Mouse (Mus musculus): ENCODE measurements around the gene Dync1h1.
A peak's percentile ranks its signal among the peaks of the same experiment; 100 is the strongest.
"Not testable (repeated sequence)": the region's sequence is repeated elsewhere in the genome, so short reads cannot be mapped to it uniquely, and the experiment has no call there.

The Dync1h1 gene

DNA sequence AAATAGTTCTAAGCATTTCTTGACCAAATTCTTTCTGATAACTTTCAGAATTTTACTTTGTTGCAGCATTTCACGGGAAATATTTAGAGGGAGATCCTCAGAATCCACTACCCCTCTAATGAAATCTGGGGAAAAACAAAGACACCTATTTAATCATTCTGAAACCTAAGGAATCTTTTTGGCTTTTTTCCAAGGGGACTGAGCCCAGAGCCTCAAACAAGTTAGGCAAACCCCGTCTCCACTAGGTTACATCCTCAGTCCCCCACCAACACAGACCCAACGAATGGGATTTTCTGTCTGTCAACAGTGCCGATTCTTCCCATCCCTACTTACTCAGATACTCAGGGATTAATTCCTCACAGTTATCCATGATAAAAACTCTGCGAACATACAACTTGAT lies 92.1 kb downstream of the Dync1h1 start:
- not testable (repeated sequence) for DNase-seq (ENCODE audit: low read depth in 1 of 2, low spot score in 2 of 2)

GRCm38 (mm10) chr12:110695676-110696171 lies 94.5 kb downstream of the Dync1h1 start:
- DNase-seq (ENCODE audit: low read depth in 1 of 2, low spot score in 2 of 2): peak in 1 of 2 experiments; percentile 19

DNA sequence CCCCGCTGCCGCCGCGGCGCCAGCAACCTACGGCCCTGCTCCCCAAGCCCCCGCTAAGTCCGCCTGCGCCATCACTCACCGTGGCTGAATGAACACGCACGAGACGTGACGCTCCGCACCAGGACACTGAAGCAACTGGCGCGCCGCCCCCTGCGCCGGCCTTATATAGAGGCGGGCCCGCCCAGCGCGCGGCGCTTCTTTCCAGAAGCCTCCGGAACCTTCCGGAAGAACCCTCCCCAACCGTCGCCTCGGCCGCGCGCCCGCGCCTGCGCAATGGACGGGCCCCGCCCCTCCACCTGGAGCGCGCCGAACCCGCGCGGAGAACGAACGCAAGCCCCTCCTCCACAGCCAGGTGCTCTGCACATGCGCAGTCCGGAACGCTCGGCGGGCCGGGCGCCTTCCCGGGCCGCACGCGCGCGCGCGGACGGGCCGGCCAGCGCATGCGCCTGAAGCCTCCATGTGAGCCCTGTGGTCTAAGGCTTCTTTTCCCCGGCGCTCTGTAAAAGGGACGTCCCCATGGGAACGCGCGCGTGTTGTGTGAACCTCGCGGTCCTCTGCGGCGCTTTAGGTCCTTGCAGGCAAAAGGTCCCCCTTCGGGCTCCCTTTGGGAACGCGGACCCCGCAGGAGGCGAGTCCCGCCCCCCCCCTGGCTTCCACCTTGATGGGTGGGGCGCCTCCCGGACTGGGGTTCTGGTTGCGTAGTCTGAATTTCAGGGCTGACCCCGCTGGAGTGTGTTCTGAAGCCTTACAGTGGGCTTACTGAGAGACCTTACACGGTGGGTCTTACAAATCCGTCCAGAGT lies 95.1 kb downstream of the Dync1h1 start:
- DNase-seq (ENCODE audit: low read depth in 1 of 2, low spot score in 2 of 2): peak; percentile 96 to 97

GRCm38 (mm10) chr12:110696975-110697400 lies 95.7 kb downstream of the Dync1h1 start:
- DNase-seq (ENCODE audit: low read depth in 1 of 2, low spot score in 2 of 2): no peak

GRCm38 (mm10) chr12:110697457-110697856 lies 96.2 kb downstream of the Dync1h1 start:
- DNase-seq (ENCODE audit: low read depth in 1 of 2, low spot score in 2 of 2): no peak

GRCm38 (mm10) chr12:110698080-110698479 lies 96.8 kb downstream of the Dync1h1 start:
- DNase-seq (ENCODE audit: low read depth in 1 of 2, low spot score in 2 of 2): no peak

GRCm38 (mm10) chr12:110698523-110699170 lies 97.4 kb downstream of the Dync1h1 start:
- DNase-seq (ENCODE audit: low read depth in 1 of 2, low spot score in 2 of 2): no peak

DNA sequence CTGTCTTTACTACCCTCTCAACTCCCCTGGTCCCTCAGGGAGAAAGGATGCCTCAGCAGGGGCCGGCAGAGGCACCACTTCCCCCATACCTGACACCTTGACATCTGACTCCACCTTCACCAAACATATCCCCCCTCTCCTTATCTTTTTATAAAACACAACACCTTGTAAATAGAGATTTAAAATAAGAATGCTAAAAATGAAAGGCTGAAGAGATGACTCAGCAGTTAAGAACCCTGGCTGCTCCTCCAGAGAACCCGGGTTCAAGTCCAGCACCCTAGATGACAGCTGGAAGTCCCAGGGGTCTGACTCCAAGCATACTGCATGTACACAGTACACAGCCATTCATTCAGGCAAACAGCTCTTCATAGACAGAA lies 97.9 kb downstream of the Dync1h1 start:
- no peak for DNase-seq (ENCODE audit: low read depth in 1 of 2, low spot score in 2 of 2)

- no peak for DNase-seq (ENCODE audit: low read depth in 1 of 2, low spot score in 2 of 2)
Observed at GRCm38 (mm10) chr12:110700730-110701129, 99.5 kb downstream of the Dync1h1 start.

DNA sequence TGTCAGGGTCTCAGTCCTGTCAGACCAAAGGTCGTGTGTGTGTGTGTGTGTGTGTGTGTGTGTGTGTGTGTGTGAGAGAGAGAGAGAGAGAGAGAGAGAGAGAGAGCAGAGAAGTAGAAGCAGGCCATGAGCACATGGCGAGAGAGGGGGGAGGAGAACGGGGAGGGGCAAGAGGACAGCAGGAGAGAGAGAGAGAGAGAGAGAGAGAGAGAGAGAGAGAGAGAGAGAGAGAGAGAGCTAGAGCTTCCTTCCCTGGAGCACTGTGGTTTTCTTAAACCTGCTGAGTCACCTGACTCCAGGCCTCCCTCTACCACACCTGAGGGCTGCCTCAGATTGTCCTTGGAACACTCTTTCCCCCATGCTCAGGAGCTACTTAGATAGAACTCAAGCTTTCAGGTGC lies 100.1 kb downstream of the Dync1h1 start:
- DNase-seq (ENCODE audit: low read depth in 1 of 2, low spot score in 2 of 2): not testable (repeated sequence)

DNA sequence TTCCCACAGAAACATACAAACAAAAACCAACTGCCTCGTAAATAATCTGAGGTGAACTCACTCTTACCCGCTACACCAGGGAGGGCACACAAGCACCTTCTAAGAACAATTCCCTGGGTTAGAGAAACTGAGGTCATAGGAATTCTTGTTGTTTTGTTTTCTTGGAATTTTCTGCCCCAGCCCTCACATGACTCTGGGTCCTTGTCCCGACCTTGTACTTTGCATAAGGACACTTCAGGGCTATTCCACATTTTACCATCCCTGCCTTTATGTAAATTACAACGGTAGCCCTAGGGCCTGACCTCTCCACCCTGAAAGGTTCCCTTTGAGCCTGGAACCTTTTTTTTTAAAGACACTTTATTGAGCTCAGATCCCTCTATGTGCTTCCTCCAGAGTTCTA lies 101.3 kb downstream of the Dync1h1 start, which contains the start of gene Hsp90aa1:
Hsp90aa1 (minus strand) TSS at position 173 of the 400 bp plus-strand sequence.
- no peak for DNase-seq (ENCODE audit: low read depth in 1 of 2, low spot score in 2 of 2)

GRCm38 (mm10) chr12:110703008-110703471 lies 101.8 kb downstream of the Dync1h1 start:
- DNase-seq (ENCODE audit: low read depth in 1 of 2, low spot score in 2 of 2): peak; percentile 62 to 67

DNA sequence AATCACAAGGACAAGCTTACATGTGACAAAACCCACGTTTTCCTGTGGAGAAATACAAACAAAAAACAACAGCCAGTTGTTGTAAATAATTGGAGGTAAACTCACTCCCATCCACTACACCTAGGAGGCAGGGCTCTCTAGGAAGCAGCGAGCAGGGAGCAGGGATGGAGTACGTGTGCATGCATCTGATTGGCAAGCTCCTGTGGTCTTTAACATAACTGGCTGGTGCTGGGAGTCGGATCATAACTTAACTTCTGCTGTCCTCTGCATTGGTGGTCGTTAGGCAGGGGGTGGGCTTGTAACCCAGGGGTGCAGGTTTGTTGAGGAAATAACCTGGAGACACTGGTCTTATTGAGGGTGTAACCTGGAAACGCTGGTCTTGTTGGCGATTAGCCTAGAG lies 102.4 kb downstream of the Dync1h1 start:
- DNase-seq (ENCODE audit: low read depth in 1 of 2, low spot score in 2 of 2): no peak

DNA sequence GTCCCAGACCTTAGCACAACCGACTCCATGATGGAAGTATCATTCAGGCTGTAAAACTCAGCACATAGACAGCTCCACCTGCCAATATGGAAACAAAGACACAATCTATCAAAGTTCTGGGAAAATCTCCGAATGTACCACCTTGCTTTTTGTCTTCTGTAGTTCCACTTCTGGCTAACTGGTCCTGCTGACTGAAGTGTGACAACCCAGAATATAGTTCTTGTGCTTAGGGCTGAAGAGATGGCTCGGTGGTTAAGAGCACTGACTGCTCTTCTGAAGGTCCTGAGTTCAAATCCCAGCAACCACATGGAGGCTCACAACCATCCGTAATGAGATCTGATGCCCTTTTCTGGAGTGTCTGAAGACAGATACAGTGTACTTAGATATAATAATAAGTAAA lies 104.2 kb downstream of the Dync1h1 start:
- not testable (repeated sequence) for DNase-seq (ENCODE audit: low read depth in 1 of 2, low spot score in 2 of 2)

DNA sequence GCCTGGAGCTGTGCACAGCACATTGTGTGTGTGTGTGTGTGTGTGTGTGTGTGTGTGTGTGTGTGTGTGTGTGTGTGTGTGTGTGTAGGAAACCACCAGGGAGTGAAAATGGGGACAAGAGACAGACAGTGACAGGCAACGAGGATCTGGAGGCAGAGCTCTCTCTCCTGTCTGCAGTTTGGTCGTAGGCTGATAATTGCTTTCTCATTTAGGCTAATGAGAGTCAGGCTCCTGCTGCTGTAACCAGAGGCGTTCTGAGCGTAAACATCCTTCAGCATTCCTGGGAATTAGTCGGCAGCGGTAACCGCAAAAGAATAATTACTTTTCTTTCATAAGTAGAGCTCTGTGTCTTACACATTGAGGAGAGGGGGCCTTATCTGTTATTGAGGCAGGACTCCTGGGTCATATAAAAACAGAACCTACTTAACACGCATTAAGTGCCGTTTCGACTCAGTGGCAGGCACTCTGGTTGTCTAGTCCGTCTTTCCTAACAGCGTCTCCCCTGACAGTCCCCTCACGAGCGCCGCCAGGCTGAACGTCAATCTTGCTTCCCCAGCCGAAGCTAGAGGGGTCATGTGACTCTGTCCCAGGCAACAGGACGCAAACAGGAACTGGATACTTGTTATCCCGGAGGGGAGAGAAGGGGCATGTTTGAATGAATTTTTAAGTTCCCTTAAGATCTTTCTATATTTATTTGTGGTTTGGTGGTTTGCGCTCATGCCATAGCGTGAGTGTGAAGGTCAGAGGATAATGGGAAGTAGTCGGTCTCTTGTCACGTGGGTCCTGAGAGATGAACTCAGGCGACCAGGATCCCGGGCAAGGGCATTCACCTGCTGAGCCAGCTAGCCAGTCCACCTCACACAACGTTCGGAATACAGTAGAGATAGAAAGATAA lies 105.3 kb downstream of the Dync1h1 start:
- peak; percentile 69 to 72 for DNase-seq (ENCODE audit: low read depth in 1 of 2, low spot score in 2 of 2)

DNA sequence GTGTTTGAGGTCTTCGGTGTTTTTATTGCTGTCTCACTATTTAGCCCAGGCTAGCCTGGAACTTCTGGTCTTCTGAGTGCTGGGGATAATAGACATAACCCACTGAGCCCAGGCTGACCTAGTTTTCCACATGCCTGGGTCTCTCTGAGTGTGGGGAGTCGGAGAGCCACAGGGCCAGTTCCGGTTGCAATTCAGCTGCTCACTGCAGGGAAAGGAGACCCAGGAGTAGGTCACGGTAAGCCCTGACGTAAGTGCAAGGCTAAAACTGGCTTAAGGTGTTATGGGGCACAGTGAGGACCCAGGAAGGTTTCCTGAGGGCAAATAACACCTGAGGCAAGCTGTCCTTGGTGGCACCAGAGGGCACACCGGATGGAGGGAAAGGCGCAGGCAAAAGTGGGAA lies 106.2 kb downstream of the Dync1h1 start:
- DNase-seq (ENCODE audit: low read depth in 1 of 2, low spot score in 2 of 2): no peak

- DNase-seq (ENCODE audit: low read depth in 1 of 2, low spot score in 2 of 2): no peak
Observed at GRCm38 (mm10) chr12:110711270-110711669, 110.0 kb downstream of the Dync1h1 start.

DNA sequence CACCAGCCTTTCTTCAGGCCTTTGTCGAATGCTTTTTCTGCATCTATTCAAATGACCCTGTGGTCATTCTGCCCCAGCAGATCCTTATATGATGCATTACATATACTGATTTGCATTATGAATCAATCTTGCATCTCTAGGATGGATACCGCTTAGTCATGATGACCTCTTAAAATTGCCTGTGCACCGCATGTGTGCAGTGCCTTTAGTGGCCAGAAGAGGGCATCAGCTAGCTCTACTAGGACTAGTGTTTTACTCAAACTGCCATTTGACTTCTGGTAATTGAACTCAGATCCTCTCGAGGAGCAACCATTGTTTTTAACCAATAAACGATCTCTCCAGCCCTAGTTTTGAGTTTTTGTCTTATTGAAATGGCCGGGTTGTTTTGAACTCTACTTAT lies 112.5 kb downstream of the Dync1h1 start:
- DNase-seq (ENCODE audit: low read depth in 1 of 2, low spot score in 2 of 2): no peak

DNA sequence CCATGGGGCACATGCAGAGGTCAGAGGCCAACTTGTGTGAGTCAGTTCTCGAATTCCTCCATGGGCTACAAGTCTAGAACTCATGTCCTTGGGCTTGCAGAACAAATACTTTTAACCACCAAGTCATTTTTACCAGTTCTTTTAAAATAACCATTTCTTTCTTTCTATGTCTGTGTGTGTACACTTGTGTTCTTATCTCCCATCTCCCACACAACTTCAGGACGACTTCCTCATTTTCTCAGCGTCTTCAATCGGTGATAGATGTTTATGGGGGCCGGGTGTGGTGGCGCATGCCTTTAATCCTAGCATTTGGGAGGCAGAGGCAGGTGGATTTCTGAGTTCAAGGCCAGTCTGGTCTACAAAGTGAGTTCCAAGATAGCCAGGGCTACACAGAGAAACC lies 113.0 kb downstream of the Dync1h1 start:
- no peak for DNase-seq (ENCODE audit: low read depth in 1 of 2, low spot score in 2 of 2)

DNA sequence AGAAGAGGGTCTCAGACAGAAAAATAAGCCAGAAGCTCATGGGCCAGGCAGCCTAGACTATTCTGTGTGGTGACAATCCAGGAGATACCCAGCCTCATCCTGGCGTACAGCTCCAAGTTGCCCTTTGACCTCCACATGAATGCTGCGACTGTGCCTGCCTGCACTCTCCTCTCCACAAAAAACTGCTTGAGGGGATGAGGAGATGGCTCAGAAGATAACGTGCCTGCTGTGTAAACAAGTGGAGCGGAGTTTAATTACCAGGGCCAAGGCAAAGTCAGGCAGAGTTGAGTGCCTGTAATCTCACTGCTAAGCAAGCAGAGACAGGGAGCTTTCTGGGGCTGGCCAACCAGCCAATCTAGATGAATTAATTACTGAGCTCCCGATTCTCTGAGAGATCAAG lies 114.8 kb downstream of the Dync1h1 start:
- no peak for DNase-seq (ENCODE audit: low read depth in 1 of 2, low spot score in 2 of 2)
